Mouse (Mus musculus) kidney, embryonic 15.5 days (tissue): ENCODE measurements around the gene Hmbs. TPM values are rescaled to one million over a fixed set of nuclear protein-coding genes. Genes with fewer than 3 reads are reported as not detected.
"Not testable (repeated sequence)": the region's sequence is repeated elsewhere in the genome, so short reads cannot be mapped to it uniquely, and the experiment has no call there.

Source experiments
- ATAC-seq: fragments of 200-750 bp; cut with Nextera tagmentation; replicated peaks from 2 replicates; pipeline ENCODE4 v1.8.0; 2017; ENCODE audit warnings: moderate TSS enrichment; ENCODE audit not compliant: low FRiP score
- H3K27ac ChIP-seq: fragments of 300-500 bp; sonication (generic); 2 replicates; pipeline ENCODE4 v1.5.1; 2015; ENCODE audit warnings: mild to moderate bottlenecking, inconsistent platforms
- H3K27me3 ChIP-seq: fragments of 300-500 bp; sonication (generic); 2 replicates; pipeline ENCODE4 v1.6.1; 2015; ENCODE audit warnings: inconsistent platforms
- H3K36me3 ChIP-seq: fragments of 300-500 bp; sonication (generic); 2 replicates; pipeline ENCODE4 v1.6.1; 2015; ENCODE audit warnings: inconsistent platforms
- H3K4me1 ChIP-seq: fragments of 300-500 bp; sonication (generic); 2 replicates; pipeline ENCODE4 v1.6.1; 2015; ENCODE audit warnings: inconsistent platforms
- H3K4me2 ChIP-seq: fragments of 300-500 bp; sonication (generic); 2 replicates; pipeline ENCODE4 v1.6.1; 2015; ENCODE audit warnings: moderate library complexity, mild to moderate bottlenecking, inconsistent platforms
- H3K4me3 ChIP-seq: fragments of 300-500 bp; sonication (generic); replicated peaks from 2 replicates; pipeline ENCODE4 v1.5.1; 2015; ENCODE audit warnings: mild to moderate bottlenecking, inconsistent platforms
- H3K9ac ChIP-seq: fragments of 300-500 bp; sonication (generic); 2 replicates; pipeline ENCODE4 v1.6.1; 2015; ENCODE audit warnings: mild to moderate bottlenecking, inconsistent platforms
- H3K9me3 ChIP-seq: fragments of 300-500 bp; sonication (generic); replicated peaks from 2 replicates; pipeline ENCODE4 v1.6.1; 2016; ENCODE audit warnings: inconsistent platforms
- WGBS: fragments of 180-500 bp; shearing (Covaris S2); methylation state at CpG from one replicate; pipeline ENCODE4 v1.1.7; 2015; ENCODE audit warnings: mixed read lengths; 5-methylcytosine and 5-hydroxymethylcytosine counted together
- polyA plus RNA-seq: library from polyadenylated mRNA; unstranded; fragments of >200 nt; fragmentation: Nextera tagmentation; extraction: Ambion mirVana; gene quantifications from 2 replicates; pipeline ENCODE4 v1.2.1, GENCODE M21; 2015

The Hmbs gene
- polyA plus RNA-seq, 1 experiment from 2014 or later, result 145 TPM

DNA sequence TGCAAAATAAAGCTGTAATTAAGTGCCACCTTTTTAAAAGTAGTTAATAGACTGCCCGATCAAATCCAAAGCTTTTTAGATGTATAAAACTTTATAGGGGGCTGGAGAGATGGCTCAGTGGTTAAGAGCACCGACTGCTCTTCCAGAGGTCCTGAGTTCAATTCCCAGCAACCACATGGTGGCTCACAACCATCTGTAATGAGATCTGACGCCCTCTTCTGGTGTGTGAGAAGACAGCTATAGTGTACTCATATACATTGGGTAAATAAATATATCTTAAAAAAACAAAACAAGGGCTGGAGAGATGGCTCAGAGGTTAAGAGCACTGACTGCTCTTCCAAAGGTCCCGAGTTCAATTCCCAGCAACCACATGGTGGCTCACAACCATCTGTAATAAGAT lies 17.9 kb upstream of the Hmbs start:
- not testable (repeated sequence) for H3K9me3 ChIP-seq, H3K4me1 ChIP-seq, H3K27me3 ChIP-seq
- Histone ChIP-seq H3K27ac (peak overlapping the region; percentile 80), H3K4me2 (peak overlapping the region; percentile 76), H3K4me3 (peak overlapping the region; percentile 80), H3K36me3 (peaks cover 29% of the 10 kb centered on the region), H3K9ac (peak overlapping the region; percentile 85)
- WGBS, result 43% methylated on average over 4 of the region's 4 CpGs
- ATAC-seq, result peak; percentile 40; the same call in 1 of the 2 replicates

DNA sequence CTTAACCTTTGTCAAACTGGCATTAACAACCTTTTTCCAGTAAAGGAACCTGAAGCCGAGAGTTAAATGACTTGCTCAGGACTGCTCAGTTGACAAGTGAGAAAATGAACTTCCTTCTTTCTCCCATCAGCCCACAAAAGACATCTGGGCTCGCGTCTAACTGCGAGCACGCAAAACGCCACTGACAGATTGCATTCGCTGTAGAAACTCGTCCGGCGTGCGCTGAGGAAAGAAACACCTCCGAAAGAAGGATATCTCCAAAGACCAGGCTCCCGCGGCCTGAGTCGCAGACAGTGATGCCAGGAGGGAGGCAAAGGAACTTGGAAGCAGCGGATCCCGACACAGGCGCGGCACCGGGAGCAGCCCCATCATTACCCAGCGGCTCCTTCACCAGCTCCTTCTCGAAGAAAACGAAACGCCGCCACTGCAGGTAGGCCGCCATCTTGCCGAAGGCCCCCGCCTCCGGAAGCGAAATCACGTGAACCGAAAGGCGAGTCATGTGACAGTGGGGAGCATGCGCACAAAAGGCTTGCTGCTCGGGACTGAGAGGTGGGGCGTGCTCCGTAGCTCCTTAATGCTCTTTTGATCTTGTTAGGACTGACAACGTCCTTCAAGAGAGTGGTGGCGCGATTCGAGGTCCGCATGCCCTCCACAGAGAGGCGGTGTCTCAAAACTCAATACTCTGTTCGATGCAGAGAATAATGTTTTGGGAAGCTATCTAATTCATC lies 17.3 kb upstream of the Hmbs start, which contains the start of gene Vps11:
TSS of gene Vps11 (minus strand) at position 481 of the 728 bp plus-strand sequence.
- peaks cover 8% of the 10 kb centered on the region for H3K4me1 ChIP-seq
- under 1% methylated on average over 44 of the region's 44 CpGs for WGBS
- H3K4me3 ChIP-seq, result peak within 1 kb of the TSS; percentile 80
- H3K4me2 ChIP-seq, result peak within 1 kb of the TSS; percentile 76
- peaks cover 35% of the 10 kb centered on the region for H3K36me3 ChIP-seq
- peak within 1 kb of the TSS; percentile 85 for H3K9ac ChIP-seq
- H3K9me3 ChIP-seq, result no peaks in the 10 kb centered on the region
- ATAC-seq, result peak; percentile 89
- no peaks in the 10 kb centered on the region for H3K27me3 ChIP-seq
- peak within 1 kb of the TSS; percentile 80 for H3K27ac ChIP-seq

DNA sequence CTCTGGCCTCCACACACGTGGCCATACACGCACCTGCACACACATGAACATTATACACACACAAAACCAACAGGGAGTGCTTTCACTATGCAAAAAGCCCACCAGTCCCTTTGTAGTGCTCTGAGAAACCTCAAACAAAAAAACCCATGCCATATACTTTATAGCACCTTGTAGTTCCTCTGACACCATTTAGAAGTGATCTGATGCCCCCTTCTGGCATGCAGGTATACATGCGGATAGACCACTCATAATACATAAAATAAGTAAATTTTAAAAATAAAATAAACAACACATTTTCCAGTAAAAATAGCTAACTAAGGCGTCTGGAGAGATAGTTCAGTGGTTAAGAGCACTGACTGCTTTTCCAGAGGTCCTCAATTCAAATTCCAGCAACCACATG lies 13.2 kb upstream of the Hmbs start:
- no peaks in the 10 kb centered on the region for H3K27me3 ChIP-seq
- H3K9me3 ChIP-seq, result no peaks in the 10 kb centered on the region
- H3K4me1 ChIP-seq, result peaks cover 8% of the 10 kb centered on the region
- no peak for ATAC-seq
- H3K4me3 ChIP-seq, result no peak overlapping the region
- 73% methylated on average over 4 of the region's 4 CpGs for WGBS
- no peak overlapping the region for H3K27ac ChIP-seq
- no peak overlapping the region for H3K4me2 ChIP-seq
- H3K36me3 ChIP-seq, result peaks cover 77% of the 10 kb centered on the region
- no peak overlapping the region for H3K9ac ChIP-seq

DNA sequence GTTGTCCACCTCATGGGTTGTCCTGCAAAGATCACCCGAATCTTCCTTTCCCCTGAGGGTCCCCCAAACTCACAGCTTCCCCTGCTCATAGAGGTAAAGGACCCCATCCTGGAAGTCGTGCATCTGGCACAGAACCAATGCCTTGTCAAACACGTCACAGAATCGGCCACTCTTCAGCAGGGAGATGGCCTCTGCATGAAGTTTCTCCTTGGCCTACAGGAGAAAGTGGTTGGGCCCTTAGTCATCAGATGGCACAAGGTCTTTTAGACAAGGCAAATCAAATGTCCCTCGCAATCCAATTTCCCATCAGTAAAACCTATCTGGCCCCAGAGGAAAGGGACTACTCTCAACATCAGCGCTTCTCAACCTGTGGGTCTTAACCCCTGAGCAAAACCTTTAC lies 9.1 kb upstream of the Hmbs start:
- H3K4me3 ChIP-seq, result no peak overlapping the region
- H3K9me3 ChIP-seq, result no peaks in the 10 kb centered on the region
- 95% methylated on average over 6 of the region's 6 CpGs for WGBS
- no peak overlapping the region for H3K9ac ChIP-seq
- peaks cover 98% of the 10 kb centered on the region for H3K36me3 ChIP-seq
- no peak overlapping the region for H3K4me2 ChIP-seq
- H3K4me1 ChIP-seq, result no peaks in the 10 kb centered on the region
- H3K27ac ChIP-seq, result no peak overlapping the region
- ATAC-seq, result no peak
- no peaks in the 10 kb centered on the region for H3K27me3 ChIP-seq

DNA sequence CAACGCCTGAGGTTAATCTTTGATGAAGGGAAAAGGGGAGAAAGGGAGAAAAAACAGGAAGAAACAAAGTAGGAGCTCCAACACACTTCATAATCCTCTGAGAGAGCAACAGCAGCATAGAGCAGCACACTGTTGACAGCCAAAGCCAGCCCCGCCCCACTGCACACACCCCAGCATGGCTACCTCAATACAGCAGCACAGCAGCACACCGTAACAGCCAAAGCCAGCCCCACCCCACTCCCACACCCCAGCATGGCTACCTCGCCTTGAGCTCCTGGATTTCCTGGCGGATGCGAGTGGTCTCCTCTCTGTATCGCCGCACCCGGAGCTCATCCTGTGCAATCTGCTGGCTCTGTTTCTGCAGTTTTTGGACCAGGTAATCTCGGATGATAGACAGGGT lies 8.3 kb upstream of the Hmbs start:
- no peak for ATAC-seq
- WGBS, result 91% methylated on average over 10 of the region's 10 CpGs
- no peak overlapping the region for H3K9ac ChIP-seq
- H3K36me3 ChIP-seq, result peaks cover 98% of the 10 kb centered on the region
- no peaks in the 10 kb centered on the region for H3K27me3 ChIP-seq
- H3K4me3 ChIP-seq, result no peak overlapping the region
- H3K4me2 ChIP-seq, result no peak overlapping the region
- H3K27ac ChIP-seq, result no peak overlapping the region
- H3K9me3 ChIP-seq, result no peaks in the 10 kb centered on the region
- H3K4me1 ChIP-seq, result no peaks in the 10 kb centered on the region

DNA sequence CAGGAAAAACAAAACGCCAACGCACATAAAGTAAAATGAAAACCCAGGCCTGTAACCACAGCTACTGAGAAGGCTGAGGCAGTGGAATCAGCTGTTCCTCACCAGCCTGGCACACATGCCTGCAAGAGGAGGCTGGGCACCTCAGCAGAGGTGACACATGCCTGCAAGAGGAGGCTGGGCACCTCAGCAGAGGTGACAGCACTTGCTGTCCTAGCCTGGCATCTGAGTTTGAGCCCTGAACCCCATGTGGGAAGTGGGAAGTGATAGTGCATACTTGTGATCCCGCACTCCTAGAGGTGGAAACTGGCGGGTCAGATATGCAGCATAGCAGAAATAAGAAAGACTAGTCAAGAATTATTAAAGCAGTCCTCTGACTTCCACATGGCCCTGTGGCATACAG lies 7.4 kb upstream of the Hmbs start:
- Histone ChIP-seq H3K36me3 (peaks cover 98% of the 10 kb centered on the region), H3K4me3 (no peak overlapping the region), H3K4me2 (no peak overlapping the region), H3K27me3 (no peaks in the 10 kb centered on the region), H3K27ac (no peak overlapping the region), H3K9me3 (no peaks in the 10 kb centered on the region), H3K9ac (no peak overlapping the region), H3K4me1 (no peaks in the 10 kb centered on the region)
- WGBS, result 94% methylated on average over 4 of the region's 4 CpGs
- ATAC-seq, result no peak

DNA sequence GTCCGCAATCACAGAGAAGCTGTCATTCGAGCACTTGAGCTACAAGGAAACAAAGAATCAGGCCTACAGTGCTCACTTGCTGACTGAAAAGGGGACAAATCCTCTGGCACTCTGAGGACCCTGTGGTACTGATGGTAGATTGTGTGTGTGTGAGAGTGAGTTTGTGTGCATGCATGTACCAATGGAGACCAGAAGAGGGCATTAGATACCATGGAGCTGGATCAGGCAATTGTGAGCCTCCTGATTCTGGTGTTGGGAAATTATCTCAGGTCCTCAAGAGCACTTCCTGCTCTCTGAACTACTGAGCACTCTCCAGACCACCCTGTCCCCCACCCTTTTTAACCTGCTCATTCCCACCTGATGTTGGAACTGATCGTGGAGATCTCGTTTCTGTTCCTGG lies 4.5 kb upstream of the Hmbs start:
- ATAC-seq, result no peak
- H3K4me1 ChIP-seq, result peaks cover 3% of the 10 kb centered on the region; the same call in 1 of the 2 replicates
- H3K36me3 ChIP-seq, result peaks cover 71% of the 10 kb centered on the region
- no peaks in the 10 kb centered on the region for H3K9me3 ChIP-seq
- WGBS, result 97% methylated on average over 4 of the region's 4 CpGs
- no peak overlapping the region for H3K27ac ChIP-seq
- H3K4me3 ChIP-seq, result no peak overlapping the region
- H3K4me2 ChIP-seq, result no peak overlapping the region
- no peak overlapping the region for H3K9ac ChIP-seq
- no peaks in the 10 kb centered on the region for H3K27me3 ChIP-seq

DNA sequence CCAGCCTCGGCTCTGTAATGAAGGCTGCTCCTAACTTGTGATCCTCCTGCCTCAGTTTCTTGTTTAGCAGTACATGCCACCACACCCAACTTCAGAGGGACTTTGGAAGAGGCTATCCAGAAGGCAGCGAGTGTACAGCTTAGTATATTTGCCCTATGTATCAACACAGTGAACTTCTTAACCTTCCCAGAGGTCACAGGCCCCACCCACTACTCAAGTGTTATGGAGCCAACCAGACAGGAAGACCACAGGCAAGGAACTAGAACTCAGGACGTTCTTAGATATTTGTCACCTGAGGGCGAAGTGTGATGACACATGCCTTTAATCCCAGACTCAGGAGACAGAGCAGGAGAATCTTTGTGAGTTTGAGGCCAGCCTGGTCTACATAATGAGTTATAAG lies 3.6 kb upstream of the Hmbs start:
- Histone ChIP-seq H3K27me3 (no peaks in the 10 kb centered on the region), H3K4me2 (no peak overlapping the region), H3K4me3 (no peak overlapping the region), H3K9me3 (no peaks in the 10 kb centered on the region), H3K9ac (no peak overlapping the region), H3K36me3 (peaks cover 62% of the 10 kb centered on the region), H3K27ac (no peak overlapping the region), H3K4me1 (peaks cover 11% of the 10 kb centered on the region)
- WGBS, result 91% methylated on average over 4 of the region's 4 CpGs
- ATAC-seq, result no peak

DNA sequence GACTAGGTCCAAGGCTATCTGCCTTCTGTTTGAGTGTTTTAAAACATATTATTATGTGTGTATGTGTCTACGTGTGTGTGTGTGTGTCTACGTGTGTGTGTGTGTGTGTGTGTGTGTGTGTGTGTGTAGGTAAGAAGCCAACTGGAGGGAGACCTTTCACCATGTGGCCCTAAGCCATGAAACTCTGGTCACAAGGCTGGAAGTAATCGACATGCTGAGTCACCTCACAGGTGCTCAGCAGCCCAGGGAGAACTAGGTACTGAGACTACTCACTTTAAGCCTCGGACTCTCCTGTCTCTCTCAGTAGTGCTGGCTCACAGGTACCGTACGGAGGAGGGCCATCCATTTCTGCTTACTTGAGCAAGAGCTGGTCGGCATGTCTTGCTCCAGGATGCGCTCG lies 3.1 kb upstream of the Hmbs start:
- 90% methylated on average over 9 of the region's 9 CpGs for WGBS

DNA sequence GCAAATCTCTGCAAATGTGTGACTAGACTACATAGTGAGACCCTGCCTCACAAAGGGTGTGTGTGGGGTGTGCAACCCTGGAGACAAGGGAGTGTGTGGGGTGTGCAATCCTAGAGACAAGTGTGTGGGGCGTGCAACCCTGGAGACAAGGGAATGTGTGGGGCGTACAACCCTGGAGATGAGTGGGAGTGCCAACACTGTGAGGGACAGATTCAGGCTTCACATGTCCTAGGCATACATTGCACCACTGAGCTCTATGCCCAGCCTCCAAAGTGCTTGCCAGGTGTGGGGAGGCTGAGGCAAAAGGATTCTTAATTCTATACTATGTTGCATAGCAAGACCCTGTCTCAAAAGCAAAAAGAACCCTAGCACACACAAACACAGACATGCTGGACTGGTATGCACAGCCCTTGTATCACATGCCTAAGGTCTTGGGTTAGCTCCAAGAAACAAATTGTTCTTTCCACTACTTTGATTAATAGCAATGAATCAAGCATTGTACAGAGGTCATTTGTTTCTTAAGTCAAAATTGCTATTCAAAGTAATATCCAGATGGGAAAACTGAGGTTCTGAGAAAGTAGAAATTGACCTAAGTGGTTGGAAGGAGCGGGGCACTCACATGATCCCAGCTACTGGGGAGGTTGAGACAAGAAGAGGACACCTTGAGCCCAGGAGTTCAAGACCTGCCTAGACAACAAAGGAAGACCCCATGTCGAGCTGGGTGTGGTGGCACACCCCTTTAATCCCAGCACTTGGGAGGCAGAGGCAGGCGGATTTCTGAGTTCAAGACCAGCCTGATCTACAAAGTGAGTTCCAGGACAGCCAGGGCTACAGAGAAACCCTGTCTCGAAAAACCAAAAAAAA lies 1.8 kb upstream of the Hmbs start:
- H3K4me3 ChIP-seq, result no peak overlapping the region
- no peak overlapping the region for H3K9ac ChIP-seq
- no peak overlapping the region for H3K27ac ChIP-seq
- WGBS, result 92% methylated on average over 6 of the region's 6 CpGs
- peaks cover 18% of the 10 kb centered on the region for H3K4me1 ChIP-seq
- ATAC-seq, result no peak
- no peaks in the 10 kb centered on the region for H3K27me3 ChIP-seq
- H3K36me3 ChIP-seq, result peaks cover 52% of the 10 kb centered on the region
- H3K4me2 ChIP-seq, result no peak overlapping the region
- H3K9me3 ChIP-seq, result no peaks in the 10 kb centered on the region

More for the DNA sequence above, 3.1 kb upstream of the Hmbs start:
- H3K27ac ChIP-seq, result no peak overlapping the region
- no peak overlapping the region for H3K9ac ChIP-seq
- peaks cover 57% of the 10 kb centered on the region for H3K36me3 ChIP-seq
- no peak overlapping the region for H3K4me3 ChIP-seq
- H3K4me2 ChIP-seq, result no peak overlapping the region
- H3K4me1 ChIP-seq, result peaks cover 16% of the 10 kb centered on the region
- H3K9me3 ChIP-seq, result no peaks in the 10 kb centered on the region
- no peak for ATAC-seq
- H3K27me3 ChIP-seq, result no peaks in the 10 kb centered on the region

DNA sequence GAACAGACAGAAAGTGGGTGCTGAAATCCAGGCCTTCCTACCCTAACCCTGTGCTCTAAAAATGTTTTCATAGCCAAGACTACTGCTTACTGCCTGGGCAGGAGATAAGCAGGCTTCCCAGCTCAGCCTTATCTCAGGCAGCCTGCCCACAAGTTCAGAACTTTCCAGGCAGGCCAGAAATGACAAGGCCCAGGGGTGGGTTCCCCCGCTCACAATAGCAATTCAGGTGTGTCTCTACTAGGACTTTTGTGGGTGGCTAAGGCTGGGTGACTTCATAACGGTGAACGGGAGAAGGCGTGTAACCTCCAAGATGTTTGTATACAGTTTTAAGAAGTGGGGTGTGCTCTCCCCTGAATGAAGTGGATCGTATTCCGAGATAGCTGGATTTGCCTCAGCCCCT lies 738 bp downstream of the Hmbs start:
- H3K9ac ChIP-seq, result peak overlapping the region; percentile 91
- H3K27me3 ChIP-seq, result no peaks in the 10 kb centered on the region
- H3K4me1 ChIP-seq, result peaks cover 18% of the 10 kb centered on the region
- H3K9me3 ChIP-seq, result no peaks in the 10 kb centered on the region
- H3K4me2 ChIP-seq, result peak overlapping the region; percentile 77
- H3K27ac ChIP-seq, result peak overlapping the region; percentile 100
- H3K4me3 ChIP-seq, result peak overlapping the region; percentile 95
- peak; percentile 41; the same call in 1 of the 2 replicates for ATAC-seq
- peaks cover 50% of the 10 kb centered on the region for H3K36me3 ChIP-seq
- 10% methylated on average over 6 of the region's 6 CpGs for WGBS

DNA sequence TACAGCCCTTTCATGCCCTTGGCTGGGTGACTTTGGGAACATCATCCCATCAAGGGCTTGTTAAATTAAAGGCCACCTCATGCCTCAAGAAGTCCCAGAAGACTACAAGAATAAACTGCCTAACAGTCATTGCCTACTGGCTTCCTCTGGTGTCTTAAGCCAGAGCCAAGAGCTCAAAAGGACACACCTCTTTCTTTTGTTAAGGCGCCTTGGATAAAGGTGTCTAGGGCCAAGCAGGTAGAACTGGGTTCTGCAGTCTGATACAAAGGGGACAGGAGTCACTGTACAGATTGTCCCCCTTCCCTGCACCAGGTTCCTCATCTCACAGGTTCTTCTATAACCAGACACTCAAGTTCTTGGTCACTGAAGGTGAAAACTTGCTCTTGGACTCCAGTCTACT lies 1.4 kb downstream of the Hmbs start:
- H3K9me3 ChIP-seq, result no peaks in the 10 kb centered on the region
- ATAC-seq, result no peak
- H3K27ac ChIP-seq, result peak overlapping the region; percentile 100
- peak overlapping the region; percentile 77 for H3K4me2 ChIP-seq
- peaks cover 22% of the 10 kb centered on the region for H3K4me1 ChIP-seq
- peak overlapping the region; percentile 95 for H3K4me3 ChIP-seq
- no peaks in the 10 kb centered on the region for H3K27me3 ChIP-seq
- 89% methylated on average over 1 of the region's 1 CpGs for WGBS
- H3K9ac ChIP-seq, result peak overlapping the region; percentile 91
- peaks cover 49% of the 10 kb centered on the region for H3K36me3 ChIP-seq
